Mouse (Mus musculus) liver, embryonic 18 days (tissue): Measurements from ENCODE around the gene Stk38. TPM values are rescaled to one million over a fixed set of nuclear protein-coding genes. Genes with fewer than 3 reads are reported as not detected.

Experiments used
- polyA plus RNA-seq: library from polyadenylated mRNA; depleted of rRNA; stranded (reverse); fragments of >200 nt; gene quantifications from 2 replicates; pipeline ENCODE4 v1.2.3, GENCODE M21; 2012; rRNA removed

Gene Stk38
- polyA plus RNA-seq, result 31.9 and 34.3 TPM in 2 replicates

GRCm38 (mm10) chr17:29007641-29008325 lies at the start of gene Stk38:
Gene Stk38 (minus strand): TSS chr17:29007995.

DNA sequence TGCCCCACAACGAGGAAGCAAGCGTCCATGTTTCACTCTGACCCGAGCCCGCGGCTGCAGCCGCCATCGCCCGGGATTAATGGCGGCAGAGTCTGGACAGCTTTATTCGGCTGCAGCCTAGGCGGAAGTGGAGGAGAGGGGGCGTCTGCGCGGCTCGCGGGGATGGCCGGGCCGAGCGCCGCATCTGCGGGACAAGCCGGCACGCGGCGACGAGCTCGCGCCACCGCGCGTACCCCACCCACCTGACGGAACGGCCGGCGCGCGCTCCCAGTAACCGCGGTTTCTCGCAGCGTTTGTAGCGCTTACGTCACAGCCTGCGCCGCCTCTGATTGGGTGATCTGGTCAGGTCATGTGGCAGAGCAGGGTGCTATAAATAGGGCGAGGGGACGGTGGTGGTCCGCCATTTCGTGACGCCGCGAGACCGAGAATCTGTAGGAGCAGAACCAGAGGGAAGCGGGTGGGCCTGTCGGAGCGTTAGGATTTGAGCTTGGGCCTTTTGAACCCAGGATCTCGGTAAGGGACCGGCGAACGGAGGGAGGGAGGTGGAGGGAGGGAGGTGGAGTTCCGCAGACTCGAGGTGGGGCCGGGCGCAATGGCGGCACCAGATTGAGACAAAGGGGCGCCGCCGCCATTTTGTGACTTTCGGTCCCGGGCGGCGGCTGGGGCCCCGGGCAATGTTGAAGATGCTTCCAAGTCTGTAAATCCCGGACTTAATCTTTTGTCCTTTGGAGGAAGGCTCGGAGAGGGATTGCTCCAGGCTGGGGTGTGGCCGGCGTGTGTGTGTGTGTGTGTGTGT lies 24.7 kb upstream of the Stk38 start, which contains the start of gene Srsf3:
Srsf3 (plus strand) TSS at position 355 of the 796 bp plus-strand sequence.

DNA sequence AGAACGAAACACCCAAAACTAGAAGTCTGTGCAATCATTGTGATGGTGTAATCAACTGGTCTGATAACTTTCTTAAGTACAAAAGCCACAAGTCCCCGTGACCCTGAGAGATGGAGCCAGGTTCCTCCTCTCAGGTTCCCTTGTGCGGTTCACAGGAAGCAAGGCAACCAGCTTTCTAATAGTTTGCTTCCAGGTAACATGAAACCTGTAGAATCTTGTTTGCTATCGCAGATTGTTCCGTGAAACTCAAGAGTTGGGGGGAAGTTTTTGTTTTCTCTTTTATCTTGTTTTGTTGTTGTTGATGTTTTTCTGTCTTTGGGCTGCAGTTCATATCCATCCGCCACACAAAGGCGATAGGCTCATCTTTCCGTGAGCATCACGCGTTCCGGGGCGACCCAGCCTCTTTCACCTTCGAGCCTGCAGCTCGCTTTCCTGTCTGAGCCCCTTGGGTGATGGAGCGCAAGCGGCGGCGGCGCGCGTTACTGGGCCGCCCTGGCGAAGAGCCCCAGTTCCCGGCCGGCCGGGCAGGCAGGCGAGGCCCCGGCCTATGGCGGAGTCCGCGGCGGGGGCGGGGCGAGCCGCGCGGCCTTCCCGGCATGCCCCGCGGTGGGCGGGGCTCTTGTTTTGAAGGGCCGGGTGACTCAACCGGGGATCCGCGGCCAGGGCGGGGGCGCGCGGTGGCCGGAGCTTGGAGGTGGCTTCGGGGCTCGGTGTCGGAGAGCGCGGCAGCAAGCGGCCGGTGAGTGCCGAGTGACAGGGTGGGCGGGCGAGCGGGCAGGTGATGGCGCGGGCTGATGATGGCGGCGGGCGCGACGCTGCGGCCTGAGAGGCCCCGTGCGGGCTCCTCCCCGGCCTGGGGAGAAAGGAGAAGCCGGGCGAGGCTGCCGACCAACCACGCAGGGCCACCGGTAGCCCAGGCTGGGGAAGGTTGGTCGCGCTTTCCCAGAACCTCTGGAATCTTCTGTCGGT lies 55.7 kb downstream of the Stk38 start, which contains the start of gene Kctd20:
Kctd20 (plus strand) TSS at position 120 of the 969 bp plus-strand sequence.

DNA sequence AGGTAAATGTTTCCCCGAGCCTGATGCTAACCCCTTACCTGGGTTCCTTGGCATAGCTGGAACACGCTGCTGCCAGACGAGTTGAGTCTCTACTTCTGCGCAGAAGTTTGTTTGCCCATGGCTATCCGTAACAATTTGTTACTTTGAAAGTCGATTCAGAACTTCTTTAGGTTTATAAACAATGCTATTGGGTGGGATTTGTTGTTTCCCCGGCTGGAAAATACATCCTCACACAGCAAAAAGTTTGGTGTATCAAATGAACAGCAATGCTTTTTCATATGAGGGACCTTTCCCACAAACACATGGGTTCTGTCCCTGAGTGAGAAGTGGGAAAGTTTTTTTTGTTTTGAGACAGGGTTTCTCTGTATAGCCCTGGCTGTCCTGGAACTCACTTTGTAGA lies 64.1 kb downstream of the Stk38 start, which contains the start of gene Pxt1:
Pxt1 (minus strand) TSS at position 101 of the 400 bp plus-strand sequence.

Other genes with a start within 250 kb of the Stk38 start
- 15.2 and 19.5 TPM in 2 replicates for gene Mapk13, start 238.7 kb downstream of the Stk38 start, polyA plus RNA-seq
- gene Brpf3, start 206.9 kb downstream of the Stk38 start, polyA plus RNA-seq, result 48.5 and 53.0 TPM in 2 replicates
- 0.14 and 0.17 TPM in 2 replicates for gene Pnpla1, start 149.6 kb downstream of the Stk38 start, polyA plus RNA-seq
- 0.09 and 0.20 TPM in 2 replicates for gene 4930539E08Rik, start 92.7 kb downstream of the Stk38 start, polyA plus RNA-seq
- gene Pxt1, start 64.2 kb downstream of the Stk38 start, polyA plus RNA-seq, result 0.28 and 0.36 TPM in 2 replicates
- 28.3 and 28.9 TPM in 2 replicates for gene Kctd20, start 56.0 kb downstream of the Stk38 start, polyA plus RNA-seq
- 86.2 and 95.4 TPM in 2 replicates for gene Srsf3, start 24.6 kb upstream of the Stk38 start, polyA plus RNA-seq
- gene Cdkn1a, start 83.0 kb upstream of the Stk38 start, polyA plus RNA-seq, result 28.8 and 29.6 TPM in 2 replicates
- 20.4 and 34.3 TPM in 2 replicates for gene Rab44, start 106.2 kb upstream of the Stk38 start, polyA plus RNA-seq
- gene Cpne5, start 230.2 kb upstream of the Stk38 start, polyA plus RNA-seq, result 0.14 and 0.24 TPM in 2 replicates